Mouse (Mus musculus) embryonic facial prominence, embryonic 10.5 days (tissue): ENCODE measurements around the gene Vipas39. TPM values are rescaled to one million over a fixed set of nuclear protein-coding genes. Genes with fewer than 3 reads are reported as not detected.
"Not testable (repeated sequence)": the region's sequence is repeated elsewhere in the genome, so short reads cannot be mapped to it uniquely, and the experiment has no call there.

Source experiments
- DNase-seq: peaks from one replicate; pipeline ENCODE4 v3.0.0-alpha.2; 2017; ENCODE audit warnings: low spot score
- H3K27ac ChIP-seq: fragments of 300-500 bp; sonication (generic); replicated peaks from 2 replicates; pipeline ENCODE4 v1.5.1; 2016; ENCODE audit warnings: mild to moderate bottlenecking
- H3K27me3 ChIP-seq: fragments of 300-500 bp; sonication (generic); replicated peaks from 2 replicates; pipeline ENCODE4 v1.6.1; 2016; ENCODE audit warnings: low read depth, mild to moderate bottlenecking; ENCODE audit not compliant: poor library complexity, severe bottlenecking
- H3K36me3 ChIP-seq: fragments of 300-500 bp; sonication (generic); replicated peaks from 2 replicates; pipeline ENCODE4 v1.6.1; 2016; ENCODE audit warnings: mild to moderate bottlenecking, moderate library complexity
- H3K4me1 ChIP-seq: fragments of 300-500 bp; sonication (generic); 2 replicates; pipeline ENCODE4 v1.6.1; 2016
- H3K4me3 ChIP-seq: fragments of 300-500 bp; sonication (generic); 2 replicates; pipeline ENCODE4 v1.5.1; 2016; ENCODE audit warnings: mild to moderate bottlenecking, moderate library complexity
- H3K9me3 ChIP-seq: fragments of 300-500 bp; sonication (generic); 2 replicates; pipeline ENCODE4 v1.6.1; 2016; ENCODE audit warnings: mild to moderate bottlenecking
- WGBS: fragments of 180-500 bp; shearing (Covaris S2); methylation state at CpG from one replicate; pipeline ENCODE4 v1.1.7; 2016; 5-methylcytosine and 5-hydroxymethylcytosine counted together
- polyA plus RNA-seq: library from polyadenylated mRNA; unstranded; fragments of >200 nt; fragmentation: Nextera tagmentation; extraction: Ambion mirVana; gene quantifications from 2 replicates; pipeline ENCODE4 v1.2.1, GENCODE M21; 2016

Vipas39 gene
- 54.9 and 56.5 TPM in 2 replicates for polyA plus RNA-seq

GRCm38 (mm10) chr12:87266108-87266826 lies at the start of gene Vipas39, which contains the start of gene Ahsa1:
TSS of gene Vipas39 (minus strand) at chr12:87266256.
TSS of gene Ahsa1 (plus strand) at chr12:87266479.
- H3K36me3 ChIP-seq = peaks cover 61% of the 10 kb centered on the region

DNA sequence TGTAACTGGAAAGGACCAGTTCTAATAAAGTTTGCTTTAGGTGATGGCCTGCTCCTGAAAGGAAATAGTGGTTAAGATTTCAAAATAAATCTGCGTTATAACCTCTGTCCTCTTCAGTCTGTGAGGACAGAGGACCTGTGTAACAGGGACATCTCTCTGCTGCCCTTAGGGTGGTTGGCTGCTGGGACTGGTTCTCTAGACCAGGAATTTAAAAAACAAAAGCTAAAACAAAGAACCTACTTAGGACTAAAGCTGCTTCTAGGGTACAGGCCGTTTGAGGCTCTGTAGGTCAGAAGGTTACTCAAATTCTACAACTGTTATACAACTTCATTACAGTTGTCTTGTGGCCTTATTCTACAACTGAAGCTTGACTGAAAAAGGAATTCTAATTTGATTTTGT lies 47.0 kb upstream of the Vipas39 start:
- DNase-seq = no peak
- no peaks in the 10 kb centered on the region for H3K27me3 ChIP-seq
- H3K4me3 ChIP-seq = no peak overlapping the region
- H3K9me3 ChIP-seq = no peaks in the 10 kb centered on the region
- H3K27ac ChIP-seq = no peak overlapping the region
- no peaks in the 10 kb centered on the region for H3K4me1 ChIP-seq
- H3K36me3 ChIP-seq = peaks cover 49% of the 10 kb centered on the region
- WGBS = 43% methylated on average over 2 of the region's 2 CpGs

More at GRCm38 (mm10) chr12:87266108-87266826, at the start of gene Vipas39, which contains the start of gene Ahsa1:
- H3K27me3 ChIP-seq = no peaks in the 10 kb centered on the region
- no peaks in the 10 kb centered on the region for H3K9me3 ChIP-seq
- H3K4me3 ChIP-seq = peak within 1 kb of the TSS; percentile 80
- peak within 1 kb of the TSS; percentile 96 for H3K27ac ChIP-seq
- peaks cover 20% of the 10 kb centered on the region for H3K4me1 ChIP-seq
- peak; percentile 90 for DNase-seq
- WGBS = under 1% methylated on average over 31 of the region's 31 CpGs

GRCm38 (mm10) chr12:87306584-87306844 lies 40.5 kb upstream of the Vipas39 start:
- not testable (repeated sequence) for H3K4me1 ChIP-seq, H3K27ac ChIP-seq, DNase-seq, H3K4me3 ChIP-seq, H3K27me3 ChIP-seq, H3K9me3 ChIP-seq
- 72% methylated on average over 4 of the region's 4 CpGs for whole genome bisulfite sequencing
- peaks cover 30% of the 10 kb centered on the region for H3K36me3 ChIP-seq

- H3K36me3 ChIP-seq = peaks cover 28% of the 10 kb centered on the region
- WGBS = 41% methylated on average over 13 of the region's 13 CpGs
- H3K4me3 ChIP-seq = no peak overlapping the region
- no peak overlapping the region for H3K27ac ChIP-seq
- H3K4me1 ChIP-seq = no peaks in the 10 kb centered on the region
- peaks cover 13% of the 10 kb centered on the region for H3K27me3 ChIP-seq
- no peak for DNase-seq
- no peaks in the 10 kb centered on the region for H3K9me3 ChIP-seq
Observed at GRCm38 (mm10) chr12:87305767-87306583, 39.9 kb upstream of the Vipas39 start.

DNA sequence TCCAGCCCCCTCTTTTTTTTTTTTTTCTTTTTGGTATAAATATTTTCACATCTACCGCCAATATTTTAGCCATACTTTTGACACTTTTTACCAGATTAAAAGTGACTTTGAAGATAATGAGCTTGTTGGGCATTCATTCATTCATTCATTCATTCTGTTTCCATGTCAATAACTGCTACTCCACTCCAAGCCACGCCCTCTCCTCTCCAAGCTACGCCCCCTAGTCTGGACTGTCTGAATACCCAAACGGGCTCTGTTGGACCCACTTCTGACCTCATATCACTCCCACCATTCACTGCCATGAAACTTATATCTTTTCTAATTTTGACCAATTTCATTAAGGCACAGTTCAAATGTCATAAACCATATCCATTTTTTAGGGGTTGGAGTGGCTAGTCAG lies 35.1 kb upstream of the Vipas39 start:
- Histone ChIP-seq H3K4me3 (no peak overlapping the region), H3K9me3 (no peaks in the 10 kb centered on the region), H3K36me3 (no peaks in the 10 kb centered on the region), H3K27ac (no peak overlapping the region), H3K4me1 (peaks cover 19% of the 10 kb centered on the region), H3K27me3 (peaks cover 42% of the 10 kb centered on the region)
- WGBS = 48% methylated on average over 4 of the region's 4 CpGs
- DNase-seq = no peak

DNA sequence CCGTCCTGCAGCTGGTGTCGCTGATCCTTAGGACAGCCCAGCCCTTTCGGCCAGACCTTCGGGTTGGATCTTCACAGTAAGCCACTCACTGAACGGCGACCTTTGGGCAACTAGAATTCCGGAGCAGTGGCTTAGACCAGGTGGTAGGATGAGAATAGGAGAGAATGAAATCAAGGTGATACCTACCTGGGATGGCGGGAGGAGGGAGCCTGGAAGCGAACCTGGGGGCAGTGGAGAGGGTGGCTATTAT lies 34.3 kb upstream of the Vipas39 start:
- WGBS = 2% methylated on average over 9 of the region's 9 CpGs
- Histone ChIP-seq H3K9me3 (no peaks in the 10 kb centered on the region), H3K4me1 (peaks cover 19% of the 10 kb centered on the region), H3K4me3 (peak overlapping the region; percentile 82), H3K27me3 (peaks cover 42% of the 10 kb centered on the region), H3K27ac (no peak overlapping the region), H3K36me3 (no peaks in the 10 kb centered on the region)
- no peak for DNase-seq

GRCm38 (mm10) chr12:87299657-87300440 lies 33.8 kb upstream of the Vipas39 start, which contains the start of gene Ism2:
TSS of gene Ism2 (minus strand) at chr12:87299705.
- peak within 1 kb of the TSS; percentile 82 for H3K4me3 ChIP-seq
- H3K4me1 ChIP-seq = peaks cover 23% of the 10 kb centered on the region
- peak within 1 kb of the TSS; percentile 84 for H3K27ac ChIP-seq
- WGBS = under 1% methylated on average over 86 of the region's 86 CpGs
- DNase-seq = peak; percentile 71
- H3K27me3 ChIP-seq = peaks cover 42% of the 10 kb centered on the region
- H3K9me3 ChIP-seq = no peaks in the 10 kb centered on the region
- no peaks in the 10 kb centered on the region for H3K36me3 ChIP-seq

- no peaks in the 10 kb centered on the region for H3K9me3 ChIP-seq
- peak overlapping the region; percentile 84 for H3K27ac ChIP-seq
- 10% methylated on average over 29 of the region's 29 CpGs for WGBS
- peak overlapping the region; percentile 82 for H3K4me3 ChIP-seq
- H3K27me3 ChIP-seq = peaks cover 42% of the 10 kb centered on the region
- DNase-seq = no peak
- peaks cover 23% of the 10 kb centered on the region for H3K4me1 ChIP-seq
- H3K36me3 ChIP-seq = no peaks in the 10 kb centered on the region
Observed at GRCm38 (mm10) chr12:87299037-87299656, 33.1 kb upstream of the Vipas39 start.

DNA sequence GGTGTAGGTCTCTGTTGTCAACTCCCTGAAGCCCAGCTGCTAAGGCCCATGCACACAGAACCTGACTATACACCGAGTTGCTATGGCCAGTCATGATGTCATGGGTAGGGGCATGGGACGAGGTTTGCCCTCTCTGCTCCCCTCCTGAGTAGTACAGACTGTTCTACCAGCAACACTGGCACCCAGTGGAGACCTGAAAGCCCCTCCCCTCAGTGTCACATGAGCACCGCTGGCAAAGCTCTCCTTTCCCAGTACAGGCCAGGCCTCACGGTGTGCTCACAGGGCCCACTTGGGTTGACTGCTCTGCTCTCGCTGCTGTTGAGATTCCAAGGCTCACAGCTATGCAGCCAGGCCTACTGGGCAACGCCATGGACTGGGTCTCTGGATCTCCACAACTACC lies 27.9 kb upstream of the Vipas39 start:
- Histone ChIP-seq H3K9me3 (no peaks in the 10 kb centered on the region), H3K4me3 (no peak overlapping the region), H3K27me3 (peaks cover 8% of the 10 kb centered on the region), H3K27ac (no peak overlapping the region), H3K4me1 (peaks cover 5% of the 10 kb centered on the region; the same call in 1 of the 2 replicates), H3K36me3 (no peaks in the 10 kb centered on the region)
- WGBS = 78% methylated on average over 6 of the region's 6 CpGs
- no peak for DNase-seq

GRCm38 (mm10) chr12:87289100-87289499 lies 23.0 kb upstream of the Vipas39 start:
- Histone ChIP-seq H3K27ac (no peak overlapping the region), H3K9me3 (no peaks in the 10 kb centered on the region), H3K36me3 (no peaks in the 10 kb centered on the region), H3K27me3 (no peaks in the 10 kb centered on the region), H3K4me3 (no peak overlapping the region), H3K4me1 (no peaks in the 10 kb centered on the region; the same call in 1 of the 2 replicates)
- no peak for DNase-seq
- WGBS = 92% methylated on average over 5 of the region's 5 CpGs

DNA sequence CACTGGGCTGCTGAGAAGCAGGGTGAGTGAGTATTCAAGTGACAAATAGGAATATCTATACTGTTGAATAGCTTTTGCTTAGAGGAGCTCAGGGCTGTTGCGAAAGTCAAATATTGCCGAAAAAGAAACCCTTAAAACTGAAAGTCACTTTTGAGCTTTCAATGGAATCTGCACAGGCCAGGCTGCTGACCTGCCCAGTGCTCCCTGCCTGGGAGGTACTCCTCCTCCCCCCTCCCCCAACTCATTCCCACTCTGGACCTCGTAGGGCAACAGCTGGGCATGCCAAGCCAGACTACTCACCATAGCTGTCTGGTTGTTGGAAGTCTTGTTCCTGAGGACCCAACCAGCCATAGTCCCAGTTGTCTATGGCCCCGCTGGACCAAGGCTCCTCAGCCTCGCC lies 18.7 kb upstream of the Vipas39 start:
- H3K27ac ChIP-seq = no peak overlapping the region
- 88% methylated on average over 5 of the region's 5 CpGs for WGBS
- peaks cover 3% of the 10 kb centered on the region; the same call in 1 of the 2 replicates for H3K4me1 ChIP-seq

DNA sequence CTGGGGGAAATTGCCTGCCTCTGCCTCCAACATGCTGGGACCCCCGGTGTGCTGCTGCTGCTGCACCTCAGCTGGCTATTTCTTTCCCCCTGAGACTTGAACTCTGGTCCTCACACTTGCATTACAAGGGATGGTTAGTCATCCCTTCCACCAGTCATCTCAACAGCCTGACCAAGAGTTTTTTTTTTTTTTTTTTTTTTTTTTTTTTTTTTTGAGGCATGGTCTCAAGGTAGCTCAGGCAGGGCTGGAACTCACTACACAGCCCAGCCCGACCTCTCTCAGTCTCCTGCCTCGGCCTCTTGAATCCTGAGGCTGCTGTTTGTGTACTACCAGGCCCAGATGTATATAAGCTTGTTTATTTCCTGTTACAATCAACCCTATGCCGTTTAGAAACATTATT lies 18.2 kb upstream of the Vipas39 start:
- Histone ChIP-seq H3K9me3 (no peaks in the 10 kb centered on the region), H3K4me1 (peaks cover 8% of the 10 kb centered on the region; the same call in 1 of the 2 replicates), H3K27ac (no peak overlapping the region), H3K4me3 (no peak overlapping the region), H3K36me3 (no peaks in the 10 kb centered on the region), H3K27me3 (no peaks in the 10 kb centered on the region)
- DNase-seq = no peak
- 77% methylated on average over 4 of the region's 4 CpGs for WGBS

More for the DNA sequence above, 18.7 kb upstream of the Vipas39 start:
- Histone ChIP-seq H3K36me3 (no peaks in the 10 kb centered on the region), H3K27me3 (no peaks in the 10 kb centered on the region), H3K4me3 (no peak overlapping the region), H3K9me3 (no peaks in the 10 kb centered on the region)
- DNase-seq = no peak
